29 mouse cellular contexts compared by ENCODE assay signal in genomic region chr13:108025802-108026201, GRCm38 (mm10). TPM values are rescaled to one million over a fixed set of nuclear protein-coding genes. Genes with fewer than 3 reads are reported as not detected.
A peak's percentile ranks its signal among the peaks of the same experiment; 100 is the strongest.
DNase-seq lines count a peak whose midpoint lies in the region; ATAC-seq lines count a peak whose summit lies in the region.
"Had no signal": no experiment of that assay in that cellular context is flagged by ENCODE, and none has a peak within 500 bp of the region (broad histone marks: within the 10 kb centered on the region; RNA-seq: fewer than 3 reads in every experiment).

No protein-coding gene starts in this region.

- H3K4me2 ChIP-seq in kidney, embryonic 15.5 days: no peak overlapping the region
- H3K4me2 ChIP-seq: embryonic facial prominence, embryonic 12.5 days; embryonic facial prominence, embryonic 15.5 days; forebrain, embryonic 12.5 days; forebrain, embryonic 15.5 days; heart, embryonic 12.5 days; heart, embryonic 15.5 days; hindbrain, embryonic 13.5 days had no signal

- no peak overlapping the region for H3K27ac ChIP-seq in kidney, embryonic 15.5 days
- H3K27ac ChIP-seq: embryonic facial prominence, embryonic 12.5 days; embryonic facial prominence, embryonic 15.5 days; forebrain, embryonic 12.5 days; forebrain, embryonic 15.5 days; heart, embryonic 15.5 days; hindbrain, embryonic 10.5 days; hindbrain, embryonic 13.5 days; hindbrain, postnatal 0 days had no signal

- H3K4me3 ChIP-seq in kidney, embryonic 15.5 days (replicated peaks): no peak overlapping the region
- H3K4me3 ChIP-seq: embryonic facial prominence, embryonic 12.5 days; embryonic facial prominence, embryonic 15.5 days; forebrain, embryonic 12.5 days; forebrain, embryonic 15.5 days; heart, embryonic 12.5 days; heart, embryonic 15.5 days; hindbrain, embryonic 10.5 days; hindbrain, embryonic 13.5 days had no signal

- H3K36me3 ChIP-seq in kidney, embryonic 15.5 days: no peaks in the 10 kb centered on the region
- H3K36me3 ChIP-seq: embryonic facial prominence, embryonic 12.5 days; embryonic facial prominence, embryonic 15.5 days; forebrain, embryonic 12.5 days; forebrain, embryonic 15.5 days; heart, embryonic 12.5 days; heart, embryonic 15.5 days; hindbrain, embryonic 10.5 days; hindbrain, embryonic 13.5 days had no signal

- peak; percentile 3 for DNase-seq in adrenal gland, adult 8-10 months
- no peak for DNase-seq in adrenal gland, adult 18-20 months (ENCODE audit: low spot score in 2 of 2)
- DNase-seq in kidney, adult 18-20 months: no peak
- DNase-seq in NIH3T3 (ENCODE audit: low read depth): peak; percentile 70
- no peak for DNase-seq in lung, postnatal 14 days
- DNase-seq in lung, postnatal 36 days: no peak
- DNase-seq: adrenal gland, postnatal 14 days; cerebellum, adult 11 months; cerebellum, adult 2 months; cerebellum, adult 9-11 months; cerebellum, postnatal 25 days; gastrocnemius, postnatal 10 days; gastrocnemius, postnatal 36 days; heart, postnatal 10 days; heart, postnatal 36 days; kidney, adult 2 months had no signal

- H3K9me3 ChIP-seq in kidney, embryonic 15.5 days (replicated peaks): no peaks in the 10 kb centered on the region
- H3K9me3 ChIP-seq: embryonic facial prominence, embryonic 12.5 days; embryonic facial prominence, embryonic 15.5 days; forebrain, embryonic 12.5 days; forebrain, embryonic 15.5 days; heart, embryonic 15.5 days; hindbrain, embryonic 10.5 days; hindbrain, embryonic 13.5 days had no signal

- H3K27me3 ChIP-seq in kidney, embryonic 15.5 days: no peaks in the 10 kb centered on the region
- H3K27me3 ChIP-seq: embryonic facial prominence, embryonic 12.5 days; embryonic facial prominence, embryonic 15.5 days; forebrain, embryonic 12.5 days; forebrain, embryonic 15.5 days; heart, embryonic 12.5 days; heart, embryonic 15.5 days; hindbrain, embryonic 13.5 days had no signal

- 0 out of 2 replicates have a peak, but pooled peaks have one; percentile 22 for ATAC-seq in kidney, embryonic 15.5 days (replicated peaks; ENCODE audit: low FRiP score)
- ATAC-seq: activated CD4-positive, CD25-positive, alpha-beta regulatory T cell, adult 4 months; forebrain, embryonic 15.5 days; hindbrain, postnatal 0 days; inflammation-experienced regulatory T-cells, adult 6 months; intestine, embryonic 16.5 days had no signal

- no peaks in the 10 kb centered on the region for H3K4me1 ChIP-seq in kidney, embryonic 15.5 days
- H3K4me1 ChIP-seq: embryonic facial prominence, embryonic 12.5 days; embryonic facial prominence, embryonic 15.5 days; forebrain, embryonic 12.5 days; forebrain, embryonic 15.5 days; heart, embryonic 15.5 days; hindbrain, embryonic 10.5 days; hindbrain, embryonic 13.5 days had no signal

- no peak overlapping the region for H3K9ac ChIP-seq in kidney, embryonic 15.5 days
- H3K9ac ChIP-seq: embryonic facial prominence, embryonic 12.5 days; embryonic facial prominence, embryonic 15.5 days; forebrain, embryonic 12.5 days; forebrain, embryonic 15.5 days; heart, embryonic 12.5 days; heart, embryonic 15.5 days; hindbrain, embryonic 13.5 days had no signal

- 71% methylated on average over 3 of the region's 3 CpGs for WGBS in kidney, embryonic 15.5 days

RNA-seq across cellular contexts. Expression of gene Smim15, which starts 18.4 kb away (rescaled TPM):
- 10 to 100 TPM; 36.5 to 43.5 (median 39.5) TPM for total RNA-seq in adrenal gland, adult 8-10 months (2022)
- total RNA-seq in adrenal gland, adult 18-20 months (2021): 10 to 100 TPM; 38.6 to 43.1 TPM
- 76.2 and 79.8 TPM in 2 replicates for polyA plus RNA-seq in kidney, embryonic 15.5 days (2015; fragmentation: Nextera tagmentation; extraction: Ambion mirVana)

Comparison
In these comparisons a context has a peak if more than half of its experiments do, and no peak if none do; other contexts are left out.
1. DNase-seq: peak in adrenal gland, adult 8-10 months (single experiment) and NIH3T3 (single experiment); none in adrenal gland, adult 18-20 months (0 of 2), kidney, adult 18-20 months (single experiment), lung, postnatal 14 days (single experiment) and lung, postnatal 36 days (single experiment).